Mouse (Mus musculus): ENCODE results near the gene Exosc1.

- TF ChIP-seq CTCF (IDR thresholded peaks at IDR 0.05; ENCODE audit: control insufficient read depth, insufficient read depth, insufficient read length): no peak
- TF ChIP-seq MAX (IDR thresholded peaks at IDR 0.05): no peak
- TF ChIP-seq CEBPB (IDR thresholded peaks at IDR 0.05; ENCODE audit: low read depth): no peak
- no peak for TF ChIP-seq USF1 (IDR thresholded peaks at IDR 0.05; ENCODE audit: low read depth)
Observed at GRCm38 (mm10) chr19:41953574-41953973, 20.4 kb upstream of the Exosc1 start.
